Mouse (Mus musculus): Measurements from ENCODE around the gene Fkbp7.
A peak's percentile ranks its signal among the peaks of the same experiment; 100 is the strongest.

Gene Fkbp7

DNA sequence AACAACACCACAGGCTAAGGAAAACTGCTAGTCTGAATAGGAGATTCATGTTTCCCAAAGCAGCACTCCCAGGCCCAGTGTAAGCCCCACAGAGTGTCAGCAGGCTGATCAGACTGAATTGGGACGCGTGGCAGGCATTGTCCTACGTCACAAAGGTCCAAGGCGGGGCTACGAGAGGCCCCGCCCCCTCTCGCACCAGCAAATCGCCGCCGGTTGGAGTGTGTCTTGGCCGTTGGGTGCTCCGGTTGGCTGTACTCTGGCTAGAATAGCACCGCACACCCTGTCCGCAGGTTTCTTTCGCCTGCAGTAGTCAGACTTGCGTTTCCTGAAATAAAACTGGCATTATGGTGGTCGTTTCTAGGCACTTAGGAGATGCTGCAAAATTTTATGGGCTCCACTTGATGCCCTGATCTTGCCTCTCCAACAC, at the start of gene Fkbp7:
TSS of gene Fkbp7 (minus strand) at position 151 of the 427 bp plus-strand sequence.
- peak; percentile 87 for DNase-seq (ENCODE audit: low spot score in 2 of 2)

DNA sequence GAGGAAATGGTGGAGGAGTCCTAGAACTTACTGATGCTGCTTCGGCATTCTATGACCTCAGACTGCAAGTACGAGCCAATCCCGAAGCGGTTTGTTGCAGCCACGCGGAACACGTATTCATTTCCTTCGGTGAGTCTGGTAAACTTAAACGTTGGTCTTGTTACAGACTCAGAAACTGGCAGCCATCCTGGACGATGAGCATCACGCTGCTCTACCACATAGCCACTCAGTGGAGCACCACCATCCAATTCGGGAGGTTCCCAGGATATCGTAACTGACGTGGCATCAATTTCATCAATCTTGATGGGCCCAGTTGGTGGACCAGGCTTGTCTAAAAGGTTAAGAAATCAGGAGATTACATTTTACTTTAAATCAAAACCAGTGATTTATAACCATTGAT, 46.7 kb upstream of the Fkbp7 start:
- no peak for DNase-seq (ENCODE audit: low spot score in 2 of 2)

DNA sequence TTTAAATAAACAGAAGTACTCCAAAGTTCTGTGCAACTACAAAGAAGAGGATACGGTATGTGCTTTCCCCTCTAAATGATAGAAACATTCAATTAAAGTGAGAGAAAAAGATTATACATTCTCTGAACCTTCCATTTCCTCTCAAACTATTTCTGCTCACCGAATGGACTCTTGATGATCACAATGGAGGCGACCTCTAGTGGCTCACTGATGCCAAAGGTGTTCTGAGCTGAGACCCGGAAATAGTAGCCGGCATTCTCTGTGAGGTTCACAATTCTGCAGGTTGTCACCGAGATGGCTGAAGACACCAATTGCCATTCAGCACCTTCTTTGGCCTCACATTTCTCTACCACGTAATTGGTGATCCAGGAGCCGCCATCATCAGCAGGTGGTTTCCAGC, 42.1 kb upstream of the Fkbp7 start:
- no peak for DNase-seq (ENCODE audit: low spot score in 2 of 2)

DNA sequence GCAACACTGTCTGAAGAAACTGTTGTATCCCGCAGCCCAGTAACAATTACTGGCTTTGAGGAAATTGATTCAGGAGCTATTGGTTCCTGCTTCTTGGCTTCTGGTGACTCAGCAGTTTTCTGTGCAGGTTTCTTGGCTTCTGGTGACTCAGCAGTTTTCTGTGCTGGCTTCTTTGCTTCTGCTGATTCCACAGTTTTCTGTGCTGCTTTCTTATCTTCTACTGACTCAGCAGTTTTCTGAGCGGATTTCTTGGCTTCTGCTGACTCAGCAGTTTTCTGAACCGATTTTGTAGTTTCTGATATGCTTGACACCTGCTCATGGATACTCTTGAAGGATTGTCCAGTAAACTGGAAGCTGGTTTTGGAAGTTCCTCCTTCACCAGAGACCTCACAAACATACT, 35.6 kb upstream of the Fkbp7 start:
- DNase-seq (ENCODE audit: low spot score in 2 of 2), result no peak

DNA sequence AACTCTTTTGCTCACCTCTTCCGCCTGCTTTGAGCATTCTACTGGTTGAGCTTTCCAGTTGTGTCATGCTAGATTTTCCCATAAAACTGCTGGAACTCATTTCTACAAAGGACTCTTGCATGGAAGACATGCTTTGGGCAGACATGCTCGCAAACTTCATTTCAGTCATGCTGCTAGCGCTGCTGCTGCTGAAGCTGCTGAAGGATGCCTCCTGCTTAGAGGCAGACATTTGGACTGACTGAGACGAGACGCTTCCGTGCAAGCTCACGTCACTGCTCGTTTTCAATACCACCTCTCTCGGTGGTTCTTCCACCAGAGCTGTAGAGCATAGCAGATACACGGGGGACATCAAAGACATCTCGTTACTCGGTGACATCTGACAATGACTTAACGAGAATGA, 32.7 kb upstream of the Fkbp7 start:
- DNase-seq (ENCODE audit: low spot score in 2 of 2), result no peak

DNA sequence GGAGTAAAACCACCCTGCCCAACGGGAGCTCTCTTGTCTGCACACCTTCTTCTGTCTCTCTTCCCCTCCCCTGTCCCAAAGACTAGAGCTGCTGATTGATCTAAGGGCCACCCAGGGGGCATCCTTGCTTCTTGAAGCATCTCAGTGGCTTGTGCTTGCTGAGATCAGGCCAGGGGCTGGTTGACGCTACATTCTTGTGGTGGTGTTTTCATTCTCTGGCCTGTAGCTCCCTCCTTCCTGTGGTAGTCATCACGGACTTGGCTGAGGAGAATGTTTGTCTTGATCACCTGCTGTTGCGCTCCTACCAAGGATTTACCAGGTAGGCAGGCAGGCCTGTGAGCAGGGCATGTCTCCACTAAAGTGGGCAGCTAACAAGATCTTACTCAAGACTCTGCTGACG, 29.8 kb upstream of the Fkbp7 start:
- DNase-seq (ENCODE audit: low spot score in 2 of 2), result no peak

DNA sequence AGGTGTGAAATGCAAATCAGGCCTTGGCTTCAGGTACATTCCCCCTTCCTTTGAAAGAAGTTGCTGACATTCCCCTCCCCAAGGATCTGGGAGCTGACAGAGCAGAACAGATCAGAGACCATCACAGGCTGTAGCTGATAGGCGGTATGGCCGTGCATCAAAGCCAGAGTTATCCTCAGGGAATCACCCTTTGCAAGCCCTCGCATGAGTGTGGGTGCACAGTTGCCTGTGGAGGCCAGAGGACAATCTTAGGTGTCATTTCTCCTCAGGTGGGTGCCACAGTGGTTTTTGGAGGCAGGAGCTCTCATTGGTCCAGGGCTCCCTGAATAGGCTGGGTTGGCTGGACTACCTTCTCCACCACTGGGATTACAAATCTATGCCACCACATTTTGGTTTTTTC, 29.3 kb upstream of the Fkbp7 start:
- no peak for DNase-seq (ENCODE audit: low spot score in 2 of 2)

DNA sequence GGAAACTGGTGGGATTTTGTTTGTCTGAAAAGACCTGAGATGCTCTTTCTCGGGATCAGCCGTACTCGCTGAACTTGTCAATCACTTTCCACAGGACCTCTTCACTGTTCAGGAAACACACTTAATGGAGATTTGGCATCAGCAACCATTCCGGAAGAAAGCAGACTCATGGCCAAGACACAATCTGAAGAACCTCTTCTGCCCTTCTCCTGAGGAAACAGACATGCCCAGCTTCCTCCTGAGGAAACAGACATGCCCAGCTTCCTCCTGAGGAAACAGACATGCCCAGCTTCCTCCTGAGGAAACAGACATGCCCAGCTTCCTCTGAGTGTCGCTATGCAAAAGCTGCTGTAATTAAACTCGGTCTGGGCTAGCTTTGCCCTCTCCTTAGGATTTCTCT, 22.4 kb upstream of the Fkbp7 start:
- DNase-seq (ENCODE audit: low spot score in 2 of 2), result no peak

DNA sequence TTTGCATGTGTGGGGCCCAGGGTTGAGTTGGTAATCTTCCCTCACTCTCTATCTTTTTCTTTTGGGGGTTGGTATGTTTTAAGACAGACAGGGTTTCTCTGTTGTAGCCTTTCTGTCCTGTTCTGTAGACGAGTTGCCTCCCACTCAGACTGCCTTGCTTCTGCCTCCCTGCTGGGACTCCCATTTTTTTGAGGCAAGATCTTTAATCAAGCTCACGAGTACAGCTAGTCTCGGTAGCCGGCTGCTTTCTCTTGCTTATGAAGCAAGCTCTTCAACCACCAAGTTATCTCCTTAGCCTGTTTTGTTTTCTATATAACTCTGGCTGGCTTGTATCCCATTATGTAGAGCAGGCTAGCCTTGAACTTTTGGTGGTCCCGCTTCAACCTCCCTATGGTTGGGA, 20.8 kb upstream of the Fkbp7 start:
- no peak for DNase-seq (ENCODE audit: low spot score in 2 of 2)

DNA sequence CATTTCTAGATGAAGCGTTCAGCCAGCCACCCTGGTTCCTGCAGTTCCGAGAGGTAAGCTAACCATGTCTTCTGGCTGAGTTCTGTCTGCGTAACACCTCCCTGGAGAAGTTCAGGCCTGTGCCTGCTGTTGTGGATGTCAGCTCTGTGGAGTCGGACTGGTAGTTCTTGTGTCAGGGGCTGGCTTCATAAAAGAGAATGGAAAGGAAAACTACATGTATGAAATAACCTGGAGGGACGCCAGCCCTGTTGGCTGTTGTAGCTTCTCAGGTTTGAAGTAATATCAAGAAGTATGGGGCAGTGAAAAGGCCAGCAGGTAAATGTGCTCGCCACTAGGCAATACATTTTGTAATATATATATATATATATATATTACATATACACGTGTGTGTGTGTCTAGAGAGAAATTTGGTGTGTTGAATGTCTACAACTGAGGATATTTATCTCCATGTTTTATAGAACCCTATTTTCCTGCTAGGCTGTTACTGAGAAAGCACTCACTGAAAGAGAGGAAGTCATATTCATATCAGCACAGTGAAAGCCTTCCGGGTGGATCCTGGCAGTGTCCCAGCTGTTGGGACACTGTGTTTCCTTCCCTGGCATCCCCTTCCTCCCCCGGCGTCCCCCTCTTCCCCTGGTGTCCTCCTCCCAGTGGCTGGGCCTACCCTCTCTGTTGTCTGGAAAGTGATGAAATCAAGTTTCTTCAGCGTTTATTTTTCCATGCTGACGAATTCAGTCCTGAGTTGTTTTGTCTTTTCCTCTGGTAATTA, 17.7 kb upstream of the Fkbp7 start:
- DNase-seq (ENCODE audit: low spot score in 2 of 2), result peak in 1 of 2 experiments; percentile 18

DNA sequence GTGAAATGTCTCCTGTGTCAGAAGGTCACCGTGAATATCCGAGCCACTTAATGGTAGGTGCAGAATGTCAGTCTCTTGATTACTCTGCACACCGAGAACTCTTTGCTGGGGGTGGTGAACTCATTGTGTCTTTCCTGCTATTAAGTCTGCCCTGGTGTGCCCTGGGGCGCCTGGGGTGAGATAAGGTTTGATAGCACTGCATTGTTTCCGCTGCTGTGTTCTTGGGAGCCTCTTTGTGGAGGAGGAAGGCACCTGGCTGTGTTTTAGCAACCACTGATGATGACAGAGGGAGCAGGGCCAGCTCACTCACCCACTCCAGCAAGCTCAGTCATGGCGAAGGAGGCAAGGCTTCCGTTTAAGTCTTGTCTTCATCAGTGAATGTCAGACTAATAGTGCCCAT, 15.2 kb upstream of the Fkbp7 start:
- DNase-seq (ENCODE audit: low spot score in 2 of 2), result no peak

DNA sequence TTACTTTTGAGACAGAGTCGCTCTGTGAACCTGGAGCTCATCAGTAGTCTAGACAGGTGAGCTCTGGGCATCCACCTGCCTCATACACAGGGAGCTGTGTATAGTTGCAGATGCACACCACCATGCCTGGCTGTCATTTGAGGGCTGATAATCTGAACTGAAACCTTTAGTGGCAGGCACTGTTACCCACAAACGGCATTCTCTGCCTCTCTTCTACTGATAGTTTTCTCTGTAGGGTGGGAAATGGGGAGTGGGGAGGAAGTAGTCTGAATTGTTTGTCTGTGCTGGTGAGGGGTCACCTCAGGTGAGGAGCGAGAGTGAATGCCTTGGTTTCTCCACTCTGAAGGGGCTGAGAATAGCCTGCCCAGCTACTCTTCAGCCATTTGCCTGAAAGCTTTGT, 14.7 kb upstream of the Fkbp7 start:
- no peak for DNase-seq (ENCODE audit: low spot score in 2 of 2)

DNA sequence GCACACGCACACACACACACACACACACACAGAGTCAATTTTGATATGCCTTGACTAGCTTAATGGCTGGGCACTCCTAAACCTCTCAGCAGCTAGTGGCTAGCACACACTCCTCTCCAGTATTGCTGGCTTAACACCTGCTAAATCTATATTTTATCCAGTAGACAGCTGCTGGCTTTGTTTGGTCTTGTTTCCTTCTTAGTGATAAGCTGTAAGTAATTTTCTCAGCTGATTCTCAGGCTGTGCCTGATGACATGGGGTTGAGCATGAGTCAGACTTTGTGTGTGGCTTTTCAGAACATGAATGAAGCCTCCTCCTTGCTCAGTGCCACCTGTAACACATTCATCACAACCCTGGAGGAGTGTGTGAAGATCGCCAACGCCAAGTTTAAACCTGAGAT, 14.1 kb upstream of the Fkbp7 start:
- DNase-seq (ENCODE audit: low spot score in 2 of 2), result no peak

DNA sequence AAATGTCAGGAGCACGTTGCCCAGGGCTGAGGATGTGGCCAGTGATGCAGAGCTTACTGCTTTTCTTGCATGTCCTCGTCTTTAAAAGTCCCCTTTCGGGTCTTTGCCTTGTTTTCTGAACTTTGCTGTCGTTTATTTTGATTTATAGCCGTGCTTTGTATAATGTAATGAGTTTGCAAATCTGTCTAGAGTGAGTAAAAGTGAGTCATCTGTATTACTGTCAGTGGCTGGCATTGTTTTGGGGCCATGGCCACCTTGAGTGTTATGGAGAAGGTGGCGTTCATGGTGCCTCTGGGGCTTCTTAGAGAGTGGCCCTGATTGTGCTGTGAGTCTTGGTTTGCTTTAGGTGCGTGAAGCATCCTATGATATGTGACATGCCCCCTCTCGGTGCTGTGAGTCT, 9.4 kb upstream of the Fkbp7 start:
- no peak for DNase-seq (ENCODE audit: low spot score in 2 of 2)

DNA sequence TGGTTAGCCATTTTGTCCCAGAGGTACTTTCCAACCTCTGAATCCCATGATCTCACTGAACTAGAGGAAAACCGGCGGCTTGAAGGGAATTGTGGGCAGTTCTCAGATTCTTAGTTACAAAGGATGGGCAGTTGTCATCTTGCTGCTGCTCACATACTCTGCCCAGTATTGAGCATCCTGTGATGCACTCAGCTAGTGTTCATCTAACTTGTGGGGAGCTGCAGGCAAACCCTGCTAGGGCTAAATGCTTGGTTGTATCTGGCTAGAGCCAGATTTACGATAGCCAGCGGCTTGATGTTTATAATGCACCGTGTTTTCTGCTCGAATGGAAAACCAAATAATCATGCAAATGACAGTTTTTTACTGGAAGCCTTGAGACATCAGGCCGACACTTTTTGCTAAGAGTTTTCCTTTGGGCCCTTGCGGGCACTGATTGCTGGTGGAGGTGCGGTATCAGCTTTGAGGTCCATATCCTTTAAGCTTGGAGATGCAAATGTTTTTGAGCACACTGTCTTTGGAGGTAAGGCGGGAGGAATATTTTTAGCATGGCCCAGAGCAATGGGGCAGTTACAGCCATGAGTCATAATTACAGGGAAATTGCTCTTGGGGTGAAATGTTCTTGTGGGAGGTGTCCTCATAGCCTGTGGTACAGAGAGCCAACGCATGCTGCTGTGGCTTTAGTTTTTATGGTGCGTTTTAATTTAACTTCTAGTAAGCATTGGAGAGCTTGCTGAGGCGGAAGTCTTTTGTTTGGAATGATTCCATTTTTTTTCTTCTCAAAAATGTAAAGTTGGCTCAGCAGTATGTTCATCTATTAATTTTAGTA, 3.7 kb upstream of the Fkbp7 start:
- DNase-seq (ENCODE audit: low spot score in 2 of 2), result no peak

DNA sequence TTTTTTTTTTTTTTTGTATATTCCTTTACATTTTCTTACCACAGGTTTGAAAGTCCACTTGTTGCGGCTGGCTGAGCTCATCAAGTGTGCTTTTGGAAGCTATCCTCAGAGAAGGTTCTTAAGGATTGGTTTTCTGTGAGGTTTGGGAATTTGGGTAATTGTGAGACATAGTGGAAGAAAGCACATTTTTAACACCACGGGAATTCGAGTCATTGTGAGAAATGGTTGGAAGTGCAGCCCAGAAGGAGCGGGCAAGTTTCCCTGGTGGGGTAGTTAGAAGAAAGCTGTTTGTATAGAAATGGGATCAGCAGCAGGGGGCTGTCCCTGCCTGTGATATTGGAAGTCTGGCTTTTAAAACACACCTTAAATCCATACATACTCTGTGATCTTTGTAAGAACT, 3.0 kb upstream of the Fkbp7 start:
- DNase-seq (ENCODE audit: low spot score in 2 of 2), result no peak

DNA sequence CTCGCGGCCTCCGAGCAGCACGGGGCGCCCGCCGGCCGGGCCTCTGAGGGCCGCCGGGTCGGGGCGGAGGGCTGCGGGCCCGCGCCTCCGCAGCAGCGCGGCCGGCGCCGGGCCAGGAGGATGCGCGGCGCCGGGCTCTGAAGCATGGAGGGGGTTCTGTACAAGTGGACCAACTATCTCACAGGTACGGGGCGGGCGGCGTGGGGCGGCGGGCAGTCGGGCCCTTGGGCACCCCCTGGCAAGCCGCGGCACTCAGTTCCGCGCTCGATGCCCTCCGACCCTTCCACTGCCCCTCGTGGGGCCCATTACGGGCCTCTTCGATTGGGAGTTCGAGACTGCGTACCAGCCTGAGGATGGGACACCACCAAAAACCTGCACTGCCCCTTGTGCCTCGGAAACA, 2.5 kb upstream of the Fkbp7 start:
- DNase-seq (ENCODE audit: low spot score in 2 of 2), result peak in 1 of 2 experiments; percentile 10

DNA sequence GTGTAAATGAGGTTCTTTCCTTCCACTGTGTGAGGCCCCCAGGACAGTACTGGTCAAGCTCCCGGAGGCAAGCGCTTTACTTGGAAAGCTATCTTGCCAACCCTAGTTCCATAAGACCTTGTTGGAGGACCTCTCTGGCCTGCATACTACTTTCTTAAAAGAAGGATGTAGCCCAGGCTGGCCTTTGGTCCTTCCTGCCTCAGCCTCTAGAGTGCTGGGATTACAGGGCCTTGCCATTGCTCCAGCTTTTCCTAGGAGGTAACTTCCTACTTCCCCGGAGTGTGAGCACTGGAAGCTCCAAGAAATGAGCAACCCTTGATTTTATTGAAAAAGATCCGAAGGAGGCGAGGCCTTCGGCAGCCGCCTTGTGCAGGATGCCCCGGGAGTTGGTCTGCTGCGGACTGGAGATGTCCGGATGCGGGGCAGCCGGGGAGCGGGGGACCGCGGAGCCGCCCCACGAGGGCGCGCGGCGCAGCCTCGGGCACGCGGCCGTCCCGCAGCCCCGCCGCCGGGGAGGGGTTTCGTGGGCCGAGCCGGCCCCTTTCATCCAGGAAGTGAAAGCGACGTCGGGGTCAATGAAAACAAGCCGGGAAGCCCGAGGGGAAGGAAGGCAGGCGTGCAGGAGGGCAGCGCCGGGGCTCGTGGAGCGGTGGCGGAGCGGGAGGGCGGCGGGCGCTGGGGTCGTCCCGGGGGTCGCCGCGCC, 2.0 kb upstream of the Fkbp7 start, which contains the start of gene Plekha3:
TSS of gene Plekha3 (plus strand) at position 557 of the 703 bp plus-strand sequence.
- DNase-seq (ENCODE audit: low spot score in 2 of 2), result peak; percentile 84 to 85

DNA sequence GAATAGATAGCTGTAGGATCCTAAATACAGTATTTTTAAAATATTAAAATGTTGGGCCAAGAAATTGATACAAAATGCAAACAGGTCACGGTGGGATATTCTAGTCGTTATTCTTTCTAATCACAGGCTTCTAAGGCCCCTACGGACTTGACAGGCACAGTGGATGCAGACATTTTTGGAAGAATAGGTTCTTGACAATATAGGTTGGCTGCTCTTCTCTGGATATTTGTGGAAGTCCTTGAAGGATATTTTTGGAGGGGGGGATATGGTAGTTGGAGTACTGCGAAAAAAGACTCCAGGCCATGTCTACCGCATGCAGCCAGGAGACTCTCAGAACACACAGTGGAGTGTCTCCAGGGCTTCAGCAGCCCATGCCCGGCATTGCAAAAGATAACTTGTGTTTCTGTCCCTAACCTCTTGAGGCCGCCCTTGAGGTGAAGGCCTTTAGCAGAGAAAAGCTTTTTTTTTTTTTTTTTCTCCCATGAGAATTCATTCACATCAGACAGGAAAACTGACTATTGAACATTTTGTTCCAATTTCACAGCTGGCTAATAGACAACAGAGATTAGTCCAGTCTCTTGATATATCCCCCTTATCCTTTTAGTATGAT, 661 bp upstream of the Fkbp7 start:
- peak; percentile 73 to 81 for DNase-seq (ENCODE audit: low spot score in 2 of 2)

DNA sequence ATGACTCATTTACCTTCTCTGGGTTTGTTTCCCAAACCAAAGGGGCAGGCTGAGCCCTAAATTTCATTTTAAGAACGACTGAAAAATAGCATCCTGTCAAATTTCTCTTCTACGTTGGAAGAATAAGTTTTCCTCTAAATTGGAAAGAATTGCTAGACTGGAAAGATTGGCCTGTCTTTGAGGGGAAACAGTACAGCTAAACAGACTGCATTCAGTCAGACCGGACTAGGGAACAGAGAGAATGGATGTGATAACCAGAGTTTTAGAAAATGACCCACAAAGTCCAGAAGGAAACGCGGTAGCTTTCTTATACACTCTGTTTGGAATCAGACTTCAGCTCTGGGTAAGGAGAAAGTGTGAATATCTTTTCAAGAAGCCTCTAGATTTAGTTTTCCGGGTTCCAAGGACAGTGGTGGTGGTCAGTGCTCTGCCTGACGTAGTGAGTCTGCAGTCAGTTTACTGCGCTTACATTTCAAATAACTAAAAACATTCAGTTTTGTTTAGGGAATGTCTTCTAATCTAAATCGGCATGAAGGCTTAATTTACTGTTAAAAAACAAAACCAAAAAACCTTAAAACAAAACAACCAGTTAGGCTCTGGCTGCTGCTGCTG, 676 bp downstream of the Fkbp7 start:
- no peak for DNase-seq (ENCODE audit: low spot score in 2 of 2)

DNA sequence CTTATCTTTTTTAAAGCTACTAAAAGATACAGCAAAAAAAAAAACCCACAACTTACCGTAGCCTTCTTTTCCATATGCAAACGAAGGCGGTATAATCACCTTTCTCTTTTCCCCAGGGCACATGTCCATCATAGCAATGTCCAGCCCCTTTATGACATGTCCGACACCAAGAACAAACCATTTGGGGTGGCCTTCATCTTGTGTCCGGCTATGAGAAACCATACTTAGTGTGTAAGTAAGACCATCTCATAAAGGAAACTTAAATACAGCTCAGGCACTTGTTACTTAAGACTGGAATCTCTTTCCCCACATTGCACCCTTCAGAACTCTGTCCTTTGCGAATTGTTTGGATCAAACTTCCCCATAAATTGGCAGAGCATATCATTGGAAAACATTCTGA, 1.3 kb downstream of the Fkbp7 start:
- no peak for DNase-seq (ENCODE audit: low spot score in 2 of 2)

DNA sequence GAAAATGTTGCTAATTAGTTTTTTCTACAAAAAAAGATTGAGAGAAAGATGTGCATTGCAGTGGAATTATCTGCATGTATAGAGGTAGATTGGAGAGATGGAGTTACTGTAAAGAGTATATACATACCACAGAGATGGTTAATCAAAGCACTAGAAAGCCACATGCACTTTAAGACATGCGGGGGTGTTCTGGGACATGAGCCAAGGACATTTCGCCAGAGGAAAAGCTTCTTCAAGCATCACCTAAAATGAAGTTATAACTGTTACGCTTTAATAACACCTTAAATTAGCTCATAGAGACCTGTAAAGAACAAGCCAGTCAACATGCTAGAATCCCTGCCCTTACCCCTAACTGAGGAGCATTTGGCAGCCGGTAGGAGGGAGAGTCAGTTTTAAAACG, 5.7 kb downstream of the Fkbp7 start:
- DNase-seq (ENCODE audit: low spot score in 2 of 2), result no peak
